Mouse (Mus musculus) stomach, postnatal 0 days (tissue): ENCODE data around the gene Plppr3. TPM values are rescaled to one million over a fixed set of nuclear protein-coding genes. Genes with fewer than 3 reads are reported as not detected.

ENCODE experiments used
- ATAC-seq: fragments of 200-750 bp; cut with Nextera tagmentation; 2 replicates; pipeline ENCODE4 v1.8.0; 2017; ENCODE audit not compliant: low FRiP score, low TSS enrichment
- DNase-seq: peaks from one replicate; pipeline ENCODE4 v3.0.0-alpha.2; 2016; ENCODE audit warnings: low spot score
- H3K27ac ChIP-seq: fragments of 300-500 bp; sonication (generic); replicated peaks from 2 replicates; pipeline ENCODE4 v1.5.1; 2014; ENCODE audit warnings: mild to moderate bottlenecking, control low read depth
- H3K27me3 ChIP-seq: fragments of 300-500 bp; sonication (generic); 2 replicates; pipeline ENCODE4 v1.6.1; 2014; ENCODE audit warnings: low read length; ENCODE audit not compliant: control insufficient read depth, insufficient read depth
- H3K36me3 ChIP-seq: fragments of 300-500 bp; sonication (generic); 2 replicates; pipeline ENCODE4 v1.6.1; 2014; ENCODE audit warnings: low read length, mixed read lengths; ENCODE audit not compliant: control insufficient read depth, insufficient read depth
- H3K4me1 ChIP-seq: fragments of 300-500 bp; sonication (generic); replicated peaks from 2 replicates; pipeline ENCODE4 v1.6.1; 2014; ENCODE audit warnings: antibody characterized with exemption; ENCODE audit not compliant: control insufficient read depth, insufficient read depth
- H3K4me2 ChIP-seq: fragments of 300-500 bp; sonication (generic); replicated peaks from 2 replicates; pipeline ENCODE4 v1.6.1; 2014; ENCODE audit warnings: low read depth, mild to moderate bottlenecking, control low read depth, moderate library complexity
- H3K4me3 ChIP-seq: fragments of 300-500 bp; sonication (generic); 2 replicates; pipeline ENCODE4 v1.5.1; 2014; ENCODE audit warnings: low read depth, low read length, control low read depth
- H3K9ac ChIP-seq: fragments of 300-500 bp; sonication (generic); 2 replicates; pipeline ENCODE4 v1.6.1; 2014; ENCODE audit warnings: mild to moderate bottlenecking, low read length, control low read depth, mixed read lengths
- H3K9me3 ChIP-seq: fragments of 300-500 bp; sonication (generic); 2 replicates; pipeline ENCODE4 v1.6.1; 2016; ENCODE audit warnings: low read length; ENCODE audit not compliant: control insufficient read depth
- CTCF ChIP-seq: IDR thresholded peaks from 2 replicates; pipeline ENCODE4 v1.5.1; 2016; ENCODE audit warnings: antibody characterized with exemption, low read depth, mild to moderate bottlenecking, moderate library complexity
- EP300 ChIP-seq: optimal IDR thresholded peaks from 2 replicates; pipeline ENCODE3; 2016; ENCODE audit warnings: antibody characterized with exemption
- WGBS: fragments of 180-500 bp; shearing (Covaris S2); extraction: QIAGEN DNeasy Blood & Tissue Kit; methylation state at CpG from one replicate; pipeline ENCODE4 v1.1.7; 2014; 5-methylcytosine and 5-hydroxymethylcytosine counted together
- polyA plus RNA-seq: library from polyadenylated mRNA; unstranded; fragments of >200 nt; fragmentation: Nextera tagmentation; extraction: Ambion mirVana; gene quantifications from 2 replicates; pipeline ENCODE4 v1.2.1, GENCODE M21; 2015

Gene Plppr3
- polyA plus RNA-seq, 1 experiment from 2014 or later: 5.5 TPM

DNA sequence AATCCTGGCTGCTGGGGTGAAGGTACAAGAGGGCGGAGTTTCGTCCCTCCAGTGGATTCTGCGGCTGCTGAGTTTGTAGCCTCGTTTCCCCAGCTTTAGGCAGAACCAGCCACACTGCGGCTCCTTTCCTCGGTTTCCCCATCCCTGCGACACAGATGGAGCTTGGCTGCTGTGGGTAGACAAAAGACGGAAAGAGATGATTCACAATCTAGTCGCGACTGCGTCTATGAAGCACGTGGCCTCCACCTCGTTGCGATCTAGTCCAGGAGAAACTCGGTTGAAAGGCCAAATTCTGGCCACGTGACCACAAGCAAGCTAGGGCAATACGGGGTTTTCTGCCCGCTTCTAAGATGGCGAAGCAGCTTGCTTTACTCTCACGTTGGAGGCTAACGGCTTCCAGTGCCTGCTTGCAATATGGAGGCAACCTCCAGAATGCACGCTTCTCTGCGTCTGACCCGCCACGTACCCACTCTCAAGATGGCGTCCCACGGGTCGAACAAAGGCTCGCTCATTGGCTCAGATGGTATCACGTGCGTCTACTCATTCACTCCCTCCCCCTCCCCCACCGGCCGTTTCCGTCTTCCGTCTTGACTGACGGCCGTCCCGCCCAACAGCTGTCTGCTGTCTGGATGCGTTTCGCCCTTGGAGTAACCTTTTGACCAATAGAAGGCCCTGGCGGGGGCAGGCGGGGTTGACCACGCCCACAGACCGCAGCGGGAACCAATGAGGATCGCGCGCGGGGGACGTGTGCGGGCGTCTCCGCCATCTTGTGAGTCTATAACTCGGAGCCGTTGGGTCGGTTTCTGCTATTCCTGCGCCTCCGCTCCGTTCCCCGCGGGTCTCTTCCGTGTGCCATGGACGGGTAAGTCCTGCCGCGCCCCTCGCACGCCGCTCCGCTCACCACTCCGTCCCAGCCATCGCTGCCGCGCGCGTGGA, 20.3 kb downstream of the Plppr3 start, which contains the start of gene Ptbp1:
Ptbp1 (plus strand) TSS at position 568 of the 936 bp plus-strand sequence.
- Histone ChIP-seq H3K9me3 (no peaks in the 10 kb centered on the region), H3K4me1 (peaks cover 32% of the 10 kb centered on the region), H3K36me3 (peaks cover 5% of the 10 kb centered on the region), H3K4me2 (peak within 1 kb of the TSS; percentile 92), H3K27ac (peak within 1 kb of the TSS; percentile 100), H3K27me3 (no peaks in the 10 kb centered on the region), H3K4me3 (peak within 1 kb of the TSS; percentile 94), H3K9ac (peak within 1 kb of the TSS; percentile 99)
- ATAC-seq (peak; percentile 90), DNase-seq (peak; percentile 100)
- TF ChIP-seq CTCF (no peak), EP300 (no peak)
- under 1% methylated on average over 75 of the region's 75 CpGs for WGBS

GRCm38 (mm10) chr10:79853392-79853791, 21.0 kb downstream of the Plppr3 start:
- TF ChIP-seq CTCF (no peak), EP300 (peak; percentile 62)
- under 1% methylated on average over 15 of the region's 15 CpGs for WGBS
- ATAC-seq (peak; percentile 53), DNase-seq (peak; percentile 97)
- Histone ChIP-seq H3K4me3 (peak overlapping the region; percentile 41), H3K4me1 (peaks cover 28% of the 10 kb centered on the region), H3K27ac (peak overlapping the region; percentile 99), H3K9ac (peak overlapping the region; percentile 67), H3K36me3 (peaks cover 4% of the 10 kb centered on the region; the same call in 1 of the 2 replicates), H3K27me3 (no peaks in the 10 kb centered on the region), H3K9me3 (no peaks in the 10 kb centered on the region), H3K4me2 (peak overlapping the region; percentile 62)

DNA sequence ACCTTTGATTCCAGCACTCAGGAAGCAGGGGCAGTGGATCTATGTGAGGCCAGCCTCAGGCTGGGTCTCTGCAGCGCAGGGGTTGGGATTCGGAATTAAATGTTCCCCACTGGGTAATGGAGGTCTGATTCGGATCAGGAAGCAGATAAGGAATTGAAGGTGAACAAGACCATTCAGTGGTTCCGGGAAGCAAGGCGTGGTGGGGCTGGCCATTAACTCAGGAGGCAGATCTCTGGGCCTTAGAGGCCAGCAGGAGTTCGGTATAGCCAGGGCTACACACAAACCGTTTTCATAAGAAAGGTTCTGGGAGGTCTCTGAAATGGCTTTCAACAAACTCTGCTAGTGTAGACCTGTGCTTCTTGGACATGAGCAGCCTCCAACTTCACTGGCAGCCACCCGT, 21.6 kb downstream of the Plppr3 start:
- H3K4me1 ChIP-seq: peaks cover 22% of the 10 kb centered on the region
- peak overlapping the region; percentile 41 for H3K4me3 ChIP-seq
- H3K9me3 ChIP-seq: no peaks in the 10 kb centered on the region
- WGBS: 15% methylated on average over 8 of the region's 8 CpGs
- H3K27ac ChIP-seq: peak overlapping the region; percentile 99
- ATAC-seq: no peak
- H3K9ac ChIP-seq: peak overlapping the region; percentile 67
- TF ChIP-seq CTCF (no peak), EP300 (no peak)
- H3K36me3 ChIP-seq: peaks cover 4% of the 10 kb centered on the region; the same call in 1 of the 2 replicates
- H3K4me2 ChIP-seq: peak overlapping the region; percentile 62
- no peaks in the 10 kb centered on the region for H3K27me3 ChIP-seq
- DNase-seq: no peak

- no peak for TF ChIP-seq EP300
- no peak for TF ChIP-seq CTCF
- Histone ChIP-seq H3K9ac (peak overlapping the region; percentile 67), H3K36me3 (peaks cover 3% of the 10 kb centered on the region; the same call in 1 of the 2 replicates), H3K27ac (peak overlapping the region; percentile 99), H3K27me3 (no peaks in the 10 kb centered on the region), H3K4me2 (peak overlapping the region; percentile 62), H3K4me1 (peaks cover 18% of the 10 kb centered on the region), H3K4me3 (0 out of 2 replicates have a peak overlapping the region, but pooled peaks have one; percentile 41), H3K9me3 (no peaks in the 10 kb centered on the region)
- no peak for ATAC-seq
- WGBS: 16% methylated on average over 9 of the region's 9 CpGs
- DNase-seq: no peak
Measured at GRCm38 (mm10) chr10:79852107-79852789, 22.2 kb downstream of the Plppr3 start.

DNA sequence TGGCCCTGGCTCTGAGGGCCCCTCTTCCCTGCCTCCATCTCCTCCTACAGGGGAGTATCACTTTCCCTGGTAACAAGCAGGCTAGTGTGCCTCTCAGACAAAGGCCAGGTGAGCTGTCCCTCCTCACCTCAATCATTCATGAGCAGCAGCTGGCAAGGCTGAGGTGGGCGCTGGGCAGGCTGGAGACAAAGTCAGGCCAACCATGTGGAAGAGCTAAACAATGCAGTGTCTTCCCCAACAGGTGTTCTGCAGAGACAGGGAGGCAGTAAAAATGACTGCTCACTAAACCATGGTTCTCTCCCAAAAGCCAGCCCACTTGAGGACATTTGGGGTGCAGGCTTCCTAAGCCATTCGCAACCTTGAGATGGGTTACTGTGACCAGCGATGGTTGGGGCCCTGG, 22.8 kb downstream of the Plppr3 start:
- Histone ChIP-seq H3K27ac (peak overlapping the region; percentile 99), H3K27me3 (no peaks in the 10 kb centered on the region), H3K4me2 (peak overlapping the region; percentile 62; the same call in 1 of the 2 replicates), H3K4me3 (no peak overlapping the region), H3K4me1 (peaks cover 16% of the 10 kb centered on the region), H3K9me3 (no peaks in the 10 kb centered on the region), H3K9ac (peak overlapping the region; percentile 43), H3K36me3 (no peaks in the 10 kb centered on the region)
- TF ChIP-seq CTCF (no peak), EP300 (no peak)
- no peak for DNase-seq
- no peak for ATAC-seq
- 49% methylated on average over 3 of the region's 3 CpGs for WGBS
